Mouse (Mus musculus): ENCODE measurements around the gene Zfp992.
"Not testable (repeated sequence)": the region's sequence is repeated elsewhere in the genome, so short reads cannot be mapped to it uniquely, and the experiment has no call there.

DNA sequence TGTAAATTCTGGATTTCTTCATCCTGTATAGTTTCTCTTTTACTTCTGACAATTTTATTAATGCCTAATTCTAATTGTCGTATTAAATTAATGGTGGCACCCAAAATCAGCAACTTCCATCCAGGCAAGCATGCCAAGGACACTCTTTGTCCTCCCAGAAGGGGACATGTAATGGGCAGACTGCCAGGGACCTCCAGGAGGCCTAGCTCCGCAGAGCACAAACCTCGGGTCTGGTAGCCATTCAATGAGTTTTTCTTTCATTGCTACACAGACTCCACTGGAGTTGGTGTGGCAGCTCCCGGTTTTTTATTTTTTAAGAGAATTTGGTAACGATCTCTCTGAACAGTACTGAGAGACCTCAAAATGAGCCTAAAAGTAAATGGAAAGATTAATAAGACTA lies 11.9 kb downstream of the Zfp992 start:
- not testable (repeated sequence) for TF ChIP-seq POLR2A (IDR thresholded peaks at IDR 0.05; ENCODE audit: insufficient read length, low read depth); USF1 (IDR thresholded peaks at IDR 0.05; ENCODE audit: low read depth); E2F4 (IDR thresholded peaks at IDR 0.05; ENCODE audit: insufficient read depth); MYOG (IDR thresholded peaks at IDR 0.05; ENCODE audit: control insufficient read depth in 1 of 3, insufficient read depth in 1 of 3, insufficient read length in 2 of 3, low read depth in 2 of 3)

All from myocyte (in vitro differentiated cells).